Mouse (Mus musculus) heart, embryonic 16.5 days (tissue): ENCODE measurements at regions not wholly inside any gene's neighbourhood (a gene's known extent, or its start where the extent isn't known, plus 50 kb on each side); places are given as distances from the start of the nearest gene placed in this dataset.

Experiments used
- ATAC-seq: fragments of 200-750 bp; cut with Nextera tagmentation; replicated peaks from 2 replicates; pipeline ENCODE4 v1.8.0; 2017; ENCODE audit warnings: moderate number of reproducible peaks; ENCODE audit not compliant: insufficient read depth, low FRiP score; ENCODE audit errors: extremely low read depth
- H3K27ac ChIP-seq: fragments of 300-500 bp; sonication (generic); 2 replicates; pipeline ENCODE4 v1.5.1; 2014; ENCODE audit warnings: mild to moderate bottlenecking, low read length, control low read depth, moderate library complexity
- H3K27me3 ChIP-seq: fragments of 300-500 bp; sonication (generic); 2 replicates; pipeline ENCODE4 v1.6.1; 2014; ENCODE audit warnings: low read length, mixed read lengths; ENCODE audit not compliant: control insufficient read depth, insufficient read depth
- H3K36me3 ChIP-seq: fragments of 300-500 bp; sonication (generic); 2 replicates; pipeline ENCODE4 v1.6.1; 2014; ENCODE audit not compliant: control insufficient read depth, insufficient read depth
- H3K4me1 ChIP-seq: fragments of 300-500 bp; sonication (generic); 2 replicates; pipeline ENCODE4 v1.6.1; 2014; ENCODE audit warnings: low read length, mixed read lengths; ENCODE audit not compliant: control insufficient read depth, insufficient read depth
- H3K4me2 ChIP-seq: fragments of 300-500 bp; sonication (generic); 2 replicates; pipeline ENCODE4 v1.6.1; 2014; ENCODE audit warnings: low read depth, mild to moderate bottlenecking, control low read depth, low read length
- H3K4me3 ChIP-seq: fragments of 300-500 bp; sonication (generic); 2 replicates; pipeline ENCODE4 v1.5.1; 2014; ENCODE audit warnings: mild to moderate bottlenecking, control low read depth, low read length
- H3K9ac ChIP-seq: fragments of 300-500 bp; sonication (generic); 2 replicates; pipeline ENCODE4 v1.6.1; 2014; ENCODE audit warnings: low read length, control low read depth
- H3K9me3 ChIP-seq: fragments of 300-500 bp; sonication (generic); replicated peaks from 2 replicates; pipeline ENCODE4 v1.6.1; 2016; ENCODE audit warnings: low read length; ENCODE audit not compliant: control insufficient read depth
- WGBS: fragments of 180-500 bp; shearing (Covaris S2); extraction: QIAGEN DNeasy Blood & Tissue Kit; methylation state at CpG from one replicate; pipeline ENCODE4 v1.1.7; 2014; 5-methylcytosine and 5-hydroxymethylcytosine counted together

- 70% methylated on average over 3 of the region's 3 CpGs for WGBS
- ATAC-seq: no peak
These were observed 141.0 kb upstream of the Mdm1 start for GRCm38 (mm10) chr10:118000591-118000990.

GRCm38 (mm10) chr10:118001501-118001900, 140.1 kb upstream of the Mdm1 start:
- H3K4me2 ChIP-seq: peak overlapping the region; percentile 30; the same call in 1 of the 2 replicates
- no peaks in the 10 kb centered on the region for H3K9me3 ChIP-seq

More at GRCm38 (mm10) chr10:118000591-118000990, 141.0 kb upstream of the Mdm1 start:
- H3K4me1 ChIP-seq: peaks cover 21% of the 10 kb centered on the region
- H3K36me3 ChIP-seq: no peaks in the 10 kb centered on the region
- no peaks in the 10 kb centered on the region for H3K27me3 ChIP-seq
- no peak overlapping the region for H3K27ac ChIP-seq
- no peak overlapping the region for H3K4me3 ChIP-seq
- no peak overlapping the region for H3K4me2 ChIP-seq
- no peak overlapping the region for H3K9ac ChIP-seq
- no peaks in the 10 kb centered on the region for H3K9me3 ChIP-seq

GRCm38 (mm10) chr10:118001971-118002370, 139.6 kb upstream of the Mdm1 start:
- H3K27me3 ChIP-seq: no peaks in the 10 kb centered on the region
- no peaks in the 10 kb centered on the region for H3K9me3 ChIP-seq
- H3K9ac ChIP-seq: no peak overlapping the region
- H3K4me2 ChIP-seq: peak overlapping the region; percentile 30; the same call in 1 of the 2 replicates
- H3K4me1 ChIP-seq: peaks cover 21% of the 10 kb centered on the region
- H3K36me3 ChIP-seq: no peaks in the 10 kb centered on the region
- H3K27ac ChIP-seq: no peak overlapping the region
- no peak overlapping the region for H3K4me3 ChIP-seq
- peak; percentile 8; the same call in 1 of the 2 replicates for ATAC-seq
- 57% methylated on average over 7 of the region's 7 CpGs for WGBS

More at GRCm38 (mm10) chr10:118001501-118001900, 140.1 kb upstream of the Mdm1 start:
- 50% methylated on average over 4 of the region's 4 CpGs for WGBS
- H3K9ac ChIP-seq: no peak overlapping the region
- no peaks in the 10 kb centered on the region for H3K36me3 ChIP-seq
- H3K4me1 ChIP-seq: peaks cover 21% of the 10 kb centered on the region
- no peak overlapping the region for H3K4me3 ChIP-seq
- no peak overlapping the region; the same call in 1 of the 2 replicates for H3K27ac ChIP-seq
- no peak for ATAC-seq
- no peaks in the 10 kb centered on the region for H3K27me3 ChIP-seq

- H3K27ac ChIP-seq: peak overlapping the region; percentile 90
- no peak overlapping the region for H3K9ac ChIP-seq
- WGBS: 88% methylated on average over 4 of the region's 4 CpGs
- no peak overlapping the region for H3K4me2 ChIP-seq
- no peaks in the 10 kb centered on the region for H3K36me3 ChIP-seq
- H3K4me1 ChIP-seq: peaks cover 21% of the 10 kb centered on the region
- H3K9me3 ChIP-seq: no peaks in the 10 kb centered on the region
- H3K4me3 ChIP-seq: no peak overlapping the region
- H3K27me3 ChIP-seq: no peaks in the 10 kb centered on the region
- no peak for ATAC-seq
These were observed 139.1 kb upstream of the Mdm1 start for GRCm38 (mm10) chr10:118002559-118002958.

- Histone ChIP-seq H3K4me1 (peaks cover 21% of the 10 kb centered on the region), H3K27ac (peak overlapping the region; percentile 90), H3K36me3 (no peaks in the 10 kb centered on the region), H3K9ac (no peak overlapping the region; the same call in 1 of the 2 replicates), H3K27me3 (no peaks in the 10 kb centered on the region), H3K4me3 (no peak overlapping the region), H3K4me2 (peak overlapping the region; percentile 15; the same call in 1 of the 2 replicates), H3K9me3 (no peaks in the 10 kb centered on the region)
- 61% methylated on average over 10 of the region's 10 CpGs for WGBS
- peak; percentile 52; the same call in 1 of the 2 replicates for ATAC-seq
These were observed 138.4 kb upstream of the Mdm1 start for GRCm38 (mm10) chr10:118003179-118003578.

- H3K4me1 ChIP-seq: peaks cover 21% of the 10 kb centered on the region
- no peaks in the 10 kb centered on the region for H3K27me3 ChIP-seq
- H3K36me3 ChIP-seq: no peaks in the 10 kb centered on the region
- peaks cover under 1% of the 10 kb centered on the region for H3K9me3 ChIP-seq
- H3K4me3 ChIP-seq: no peak overlapping the region
- WGBS: 24% methylated on average over 16 of the region's 16 CpGs
- H3K9ac ChIP-seq: no peak overlapping the region; the same call in 1 of the 2 replicates
- H3K27ac ChIP-seq: peak overlapping the region; percentile 90
- peak; percentile 78 for ATAC-seq
- H3K4me2 ChIP-seq: peak overlapping the region; percentile 15; the same call in 1 of the 2 replicates
These were observed 137.8 kb upstream of the Mdm1 start for GRCm38 (mm10) chr10:118003739-118004361.

GRCm38 (mm10) chr10:118004362-118004958, 137.2 kb upstream of the Mdm1 start:
- no peak overlapping the region for H3K9ac ChIP-seq
- ATAC-seq: no peak
- no peak overlapping the region for H3K4me3 ChIP-seq
- peaks cover 21% of the 10 kb centered on the region for H3K4me1 ChIP-seq
- H3K27me3 ChIP-seq: no peaks in the 10 kb centered on the region
- H3K27ac ChIP-seq: peak overlapping the region; percentile 90
- no peaks in the 10 kb centered on the region; the same call in 1 of the 2 replicates for H3K36me3 ChIP-seq
- no peak overlapping the region for H3K4me2 ChIP-seq
- peaks cover 6% of the 10 kb centered on the region for H3K9me3 ChIP-seq
- 56% methylated on average over 8 of the region's 8 CpGs for WGBS

- H3K27ac ChIP-seq: peak overlapping the region; percentile 52
- peaks cover 13% of the 10 kb centered on the region for H3K9me3 ChIP-seq
- H3K36me3 ChIP-seq: peaks cover 2% of the 10 kb centered on the region; the same call in 1 of the 2 replicates
- H3K4me1 ChIP-seq: peaks cover 21% of the 10 kb centered on the region
- 0 out of 2 replicates have a peak overlapping the region, but pooled peaks have one; percentile 14 for H3K4me2 ChIP-seq
- no peak for ATAC-seq
- H3K9ac ChIP-seq: no peak overlapping the region
- H3K27me3 ChIP-seq: no peaks in the 10 kb centered on the region
- H3K4me3 ChIP-seq: no peak overlapping the region
- 57% methylated on average over 14 of the region's 14 CpGs for WGBS
These were observed 134.6 kb upstream of the Mdm1 start for GRCm38 (mm10) chr10:118006827-118007550.
